Mouse (Mus musculus) ES-Bruce4 (cell line): ENCODE measurements at regions not wholly inside any gene's neighbourhood (a gene's known extent, or its start where the extent isn't known, plus 50 kb on each side); places are given as distances from the start of the nearest gene placed in this dataset.

ENCODE experiments used
- H3K27ac ChIP-seq: 2 replicates; pipeline ENCODE4 v1.5.1; 2012; ENCODE audit warnings: low read length, inconsistent platforms; ENCODE audit not compliant: insufficient read depth
- H3K27me3 ChIP-seq: 2 replicates; pipeline ENCODE4 v1.6.1; 2012; ENCODE audit warnings: mild to moderate bottlenecking, low read length, inconsistent platforms; ENCODE audit not compliant: control insufficient read depth, poor library complexity, insufficient read depth, severe bottlenecking
- H3K36me3 ChIP-seq: 2 replicates; pipeline ENCODE4 v1.6.1; 2012; ENCODE audit warnings: inconsistent platforms, mild to moderate bottlenecking, low read length, moderate library complexity; ENCODE audit not compliant: control insufficient read depth, poor library complexity, insufficient read depth, severe bottlenecking
- H3K4me1 ChIP-seq: one replicate; pipeline ENCODE4 v1.8.1; 2011; ENCODE audit warnings: low read length; ENCODE audit not compliant: control insufficient read depth, insufficient read depth
- H3K4me3 ChIP-seq: 2 replicates; pipeline ENCODE4 v1.5.1; 2011; ENCODE audit warnings: low read depth, mild to moderate bottlenecking, low read length
- H3K9ac ChIP-seq: 2 replicates; pipeline ENCODE4 v1.6.1; 2012; ENCODE audit warnings: low read depth, mild to moderate bottlenecking, inconsistent platforms; ENCODE audit not compliant: poor library complexity, severe bottlenecking
- H3K9me3 ChIP-seq: replicated peaks from 2 replicates; pipeline ENCODE4 v1.6.1; 2012; ENCODE audit warnings: mild to moderate bottlenecking, low read length, inconsistent platforms; ENCODE audit not compliant: control insufficient read depth, poor library complexity, insufficient read depth, severe bottlenecking
- CTCF ChIP-seq: IDR thresholded peaks from one replicate; pipeline ENCODE4 v1.8.1; 2011; ENCODE audit warnings: low read depth, low read length
- EP300 ChIP-seq: IDR thresholded peaks from 2 replicates; pipeline ENCODE4 v1.6.1; 2011; ENCODE audit warnings: low read depth, low read length; ENCODE audit not compliant: insufficient read depth
- POLR2A ChIP-seq: IDR thresholded peaks from one replicate; pipeline ENCODE4 v1.8.1; 2011; ENCODE audit warnings: low read length; ENCODE audit not compliant: insufficient read depth

- no peaks in the 10 kb centered on the region for H3K4me1 ChIP-seq
- H3K36me3 ChIP-seq, result no peaks in the 10 kb centered on the region
- no peak overlapping the region for H3K4me3 ChIP-seq
- no peak overlapping the region for H3K9ac ChIP-seq
- no peak overlapping the region for H3K27ac ChIP-seq
- no peaks in the 10 kb centered on the region for H3K27me3 ChIP-seq
- no peaks in the 10 kb centered on the region for H3K9me3 ChIP-seq
- TF ChIP-seq CTCF, result no peak
- no peak for TF ChIP-seq EP300
- no peak for TF ChIP-seq POLR2A
Observed at GRCm38 (mm10) chr7:83050011-83050410, 182.9 kb downstream of the Mex3b start.

GRCm38 (mm10) chr7:83050833-83051497 lies 183.8 kb downstream of the Mex3b start:
- no peaks in the 10 kb centered on the region for H3K27me3 ChIP-seq
- H3K9me3 ChIP-seq, result no peaks in the 10 kb centered on the region
- TF ChIP-seq CTCF (no peak), POLR2A (no peak), EP300 (no peak)
- no peaks in the 10 kb centered on the region for H3K4me1 ChIP-seq
- H3K27ac ChIP-seq, result no peak overlapping the region
- H3K36me3 ChIP-seq, result no peaks in the 10 kb centered on the region
- H3K4me3 ChIP-seq, result no peak overlapping the region
- H3K9ac ChIP-seq, result no peak overlapping the region

GRCm38 (mm10) chr7:83056101-83056935 lies 189.2 kb downstream of the Mex3b start:
- Histone ChIP-seq H3K9me3 (no peaks in the 10 kb centered on the region), H3K4me3 (no peak overlapping the region), H3K4me1 (no peaks in the 10 kb centered on the region), H3K9ac (no peak overlapping the region), H3K36me3 (no peaks in the 10 kb centered on the region), H3K27me3 (no peaks in the 10 kb centered on the region), H3K27ac (no peak overlapping the region)
- TF ChIP-seq EP300, result no peak
- no peak for TF ChIP-seq CTCF
- no peak for TF ChIP-seq POLR2A

GRCm38 (mm10) chr7:83060318-83060717 lies 193.2 kb downstream of the Mex3b start:
- TF ChIP-seq CTCF (no peak), POLR2A (no peak), EP300 (no peak)
- no peaks in the 10 kb centered on the region for H3K36me3 ChIP-seq
- H3K9ac ChIP-seq, result no peak overlapping the region
- no peak overlapping the region for H3K4me3 ChIP-seq
- H3K27ac ChIP-seq, result no peak overlapping the region
- no peaks in the 10 kb centered on the region for H3K4me1 ChIP-seq
- H3K9me3 ChIP-seq, result no peaks in the 10 kb centered on the region
- no peaks in the 10 kb centered on the region for H3K27me3 ChIP-seq

- Histone ChIP-seq H3K27ac (no peak overlapping the region), H3K9ac (no peak overlapping the region)
- TF ChIP-seq CTCF (no peak), EP300 (no peak), POLR2A (no peak)
Observed at GRCm38 (mm10) chr7:83060733-83061132, 193.6 kb downstream of the Mex3b start.

More at GRCm38 (mm10) chr7:83060733-83061132, 193.6 kb downstream of the Mex3b start:
- Histone ChIP-seq H3K27me3 (no peaks in the 10 kb centered on the region), H3K36me3 (no peaks in the 10 kb centered on the region), H3K4me3 (no peak overlapping the region), H3K4me1 (no peaks in the 10 kb centered on the region), H3K9me3 (no peaks in the 10 kb centered on the region)
